Mouse (Mus musculus) liver, adult (tissue): ENCODE data around the gene Usp38.

Experiments
- GATA4 ChIP-seq: IDR thresholded peaks from 2 replicates; pipeline ENCODE4 v1.6.1; 2014; ENCODE audit warnings: mild to moderate bottlenecking, low read length; ENCODE audit not compliant: insufficient replicate concordance

Usp38 gene

GRCm38 (mm10) chr8:80937814-80938650, 76.7 kb downstream of the Usp38 start:
- peak; percentile 79 for TF ChIP-seq GATA4
